Mouse (Mus musculus) Muller cell, postnatal 12 days (primary cell): ENCODE data around the gene Serpinf1.
A peak's percentile ranks its signal among the peaks of the same experiment; 100 is the strongest.
"Not testable (repeated sequence)": the region's sequence is repeated elsewhere in the genome, so short reads cannot be mapped to it uniquely, and the experiment has no call there.

Source experiments
- DNase-seq: peaks from one replicate; pipeline ENCODE4 v3.0.0-alpha.2; 2015; ENCODE audit errors: inconsistent ontology term

Serpinf1 gene

GRCm38 (mm10) chr11:75455971-75456370 lies 33.5 kb upstream of the Serpinf1 start:
- not testable (repeated sequence) for DNase-seq

- DNase-seq, result no peak
These were observed 32.7 kb upstream of the Serpinf1 start for GRCm38 (mm10) chr11:75455041-75455736.

- peak; percentile 84 for DNase-seq
These were observed 31.8 kb upstream of the Serpinf1 start, which contains the start of gene Wdr81 for GRCm38 (mm10) chr11:75453991-75454930. Gene Wdr81 (minus strand): TSS chr11:75454717.

- DNase-seq, result no peak
These were observed 30.5 kb upstream of the Serpinf1 start for GRCm38 (mm10) chr11:75452812-75453557.

GRCm38 (mm10) chr11:75452081-75452480 lies 29.6 kb upstream of the Serpinf1 start:
- DNase-seq, result no peak

GRCm38 (mm10) chr11:75450936-75451335 lies 28.4 kb upstream of the Serpinf1 start:
- DNase-seq, result no peak

- no peak for DNase-seq
These were observed 27.9 kb upstream of the Serpinf1 start for GRCm38 (mm10) chr11:75450304-75450908.

GRCm38 (mm10) chr11:75449695-75450094 lies 27.2 kb upstream of the Serpinf1 start:
- DNase-seq, result no peak

GRCm38 (mm10) chr11:75448575-75448974 lies 26.1 kb upstream of the Serpinf1 start:
- no peak for DNase-seq

- DNase-seq, result no peak
These were observed 21.2 kb upstream of the Serpinf1 start for GRCm38 (mm10) chr11:75443711-75444110.

GRCm38 (mm10) chr11:75441601-75442000 lies 19.1 kb upstream of the Serpinf1 start:
- peak; percentile 88 for DNase-seq

- no peak for DNase-seq
These were observed 18.5 kb upstream of the Serpinf1 start for GRCm38 (mm10) chr11:75441034-75441433.

- DNase-seq, result no peak
These were observed 17.4 kb upstream of the Serpinf1 start for GRCm38 (mm10) chr11:75439951-75440350.

GRCm38 (mm10) chr11:75439363-75439762 lies 16.9 kb upstream of the Serpinf1 start, which contains the start of gene Serpinf2:
Gene Serpinf2 (minus strand): TSS chr11:75439591.
- no peak for DNase-seq

GRCm38 (mm10) chr11:75438804-75439203 lies 16.3 kb upstream of the Serpinf1 start:
- DNase-seq, result no peak

GRCm38 (mm10) chr11:75438194-75438593 lies 15.7 kb upstream of the Serpinf1 start:
- no peak for DNase-seq

- DNase-seq, result no peak
These were observed 11.6 kb upstream of the Serpinf1 start for GRCm38 (mm10) chr11:75434138-75434537.

- peak; percentile 90 for DNase-seq
These were observed 8.8 kb upstream of the Serpinf1 start for GRCm38 (mm10) chr11:75431307-75431706.

GRCm38 (mm10) chr11:75429019-75429705 lies 6.7 kb upstream of the Serpinf1 start:
- no peak for DNase-seq

- no peak for DNase-seq
These were observed 2.0 kb upstream of the Serpinf1 start for GRCm38 (mm10) chr11:75424459-75424858.

- DNase-seq, result no peak
These were observed 1.5 kb upstream of the Serpinf1 start for GRCm38 (mm10) chr11:75424033-75424432.
